Mouse (Mus musculus): ENCODE results near the gene Clec9a.

Clec9a gene

DNA sequence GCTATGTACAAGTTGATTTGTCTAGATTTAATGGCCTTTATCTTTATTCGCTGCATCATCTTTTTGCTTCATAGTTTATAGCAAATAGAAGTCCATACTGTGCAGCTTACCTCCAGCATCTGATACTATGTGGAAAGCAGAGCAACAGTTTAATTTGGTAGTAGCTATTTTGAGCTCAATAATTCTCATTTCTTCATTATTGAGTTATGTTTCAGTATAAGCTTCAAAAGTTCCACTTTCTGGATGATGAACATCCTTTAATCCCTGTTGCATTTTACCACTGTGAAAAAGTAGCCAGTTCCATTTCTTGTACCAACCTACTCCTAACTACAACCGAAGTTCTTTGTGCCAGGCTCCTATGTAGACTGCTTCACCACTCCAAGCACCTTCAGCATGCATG lies at the start of gene Clec9a:
Gene Clec9a, plus strand, starts transcription at position 301 of the 400 bp plus-strand sequence.
- no peak for DNase-seq (ENCODE audit: low read depth, low spot score)

DNA sequence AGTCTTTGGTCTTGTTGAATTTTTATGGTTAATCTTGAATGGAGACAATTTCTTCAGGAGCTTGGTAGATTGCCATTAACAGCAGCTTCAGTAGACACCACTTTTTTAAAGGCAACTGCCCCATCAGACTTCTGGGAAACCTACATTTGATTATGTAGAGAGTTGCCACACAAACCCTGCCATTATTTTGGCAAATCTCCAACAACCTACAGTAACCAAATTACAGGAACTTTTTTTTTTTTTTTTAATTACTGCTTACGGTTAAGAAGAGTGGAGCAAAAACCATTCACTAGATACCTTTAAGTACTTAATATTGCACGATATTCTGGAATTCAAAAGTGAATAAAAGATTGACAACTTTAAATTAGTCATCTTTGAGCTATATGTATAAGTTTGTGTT lies 49.1 kb upstream of the Clec9a start:
- no peak for DNase-seq (ENCODE audit: low read depth, low spot score)

DNA sequence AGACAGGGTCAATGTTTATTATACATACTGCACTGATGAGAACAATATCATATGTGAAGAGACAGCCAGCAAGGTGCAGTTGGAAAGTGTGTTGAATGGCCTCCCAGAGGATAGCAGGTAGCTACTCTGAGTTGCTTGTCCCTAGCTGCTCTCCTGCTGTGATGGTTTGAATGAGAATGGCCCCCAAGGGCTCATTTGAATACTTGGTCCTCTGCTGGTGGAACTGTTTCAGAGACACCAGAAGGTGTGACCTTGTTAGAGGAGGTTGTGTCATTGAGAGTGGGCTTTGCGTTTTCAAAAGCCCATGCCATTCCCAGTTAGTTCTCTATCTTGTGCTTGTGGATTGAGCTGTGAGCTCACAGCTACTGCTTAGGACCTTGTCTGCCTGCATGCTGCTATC lies 44.7 kb upstream of the Clec9a start:
- no peak for DNase-seq (ENCODE audit: low read depth, low spot score)

DNA sequence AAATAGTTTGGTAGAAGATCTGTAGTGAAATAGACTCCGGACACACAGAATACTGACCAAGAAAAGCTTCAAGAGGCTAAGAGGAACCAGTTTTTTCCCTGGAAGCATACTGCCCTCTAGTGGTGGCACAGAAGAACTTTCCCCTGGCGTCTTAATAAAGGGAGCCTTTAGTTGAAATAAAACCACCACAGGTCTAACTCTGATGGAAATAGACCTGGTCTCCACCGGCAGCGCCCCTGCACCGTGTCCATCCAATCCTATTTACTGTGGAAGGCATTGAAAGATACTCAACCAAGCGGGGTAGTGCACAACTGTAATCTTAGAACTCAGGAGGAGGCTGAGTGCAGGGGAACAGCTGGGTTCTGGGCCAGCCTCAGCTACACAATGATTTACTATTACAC lies 42.7 kb upstream of the Clec9a start:
- peak; percentile 44 for DNase-seq (ENCODE audit: low read depth, low spot score)

DNA sequence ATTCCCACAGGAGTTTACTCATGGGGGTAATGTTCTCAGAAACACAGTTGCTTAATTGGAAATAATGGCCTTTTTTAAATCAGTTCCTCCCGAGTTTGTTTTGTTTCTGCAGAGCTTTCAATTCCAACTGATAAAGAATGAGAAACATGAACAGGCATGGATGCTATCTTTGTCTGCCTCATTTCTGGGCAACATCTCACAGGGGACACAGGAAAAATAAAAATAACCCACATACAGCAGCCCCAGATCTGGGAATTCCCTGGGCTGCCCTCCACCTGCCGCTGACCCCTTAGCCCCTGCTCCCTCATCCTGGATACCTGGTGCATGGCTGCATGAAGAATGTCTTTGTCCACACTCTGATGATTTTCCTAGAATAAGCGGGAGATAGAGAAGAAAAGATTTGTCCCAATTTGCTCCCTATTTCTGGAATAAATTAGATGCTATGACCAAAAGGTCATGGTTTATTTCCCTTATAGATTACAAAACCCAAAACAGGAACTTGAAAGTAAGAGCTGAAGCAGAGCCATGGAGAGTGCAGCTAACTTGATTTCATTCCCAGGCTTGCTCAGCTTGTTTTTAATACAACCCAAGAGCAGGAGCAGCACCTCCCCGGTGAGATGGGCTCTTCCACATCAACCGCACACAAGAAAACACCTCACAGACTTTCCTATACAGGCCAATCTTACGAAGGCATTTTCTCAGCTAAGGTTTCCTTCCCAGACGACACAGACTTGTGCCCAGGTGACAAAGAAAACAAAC lies 39.1 kb upstream of the Clec9a start:
- DNase-seq (ENCODE audit: low read depth, low spot score): no peak

DNA sequence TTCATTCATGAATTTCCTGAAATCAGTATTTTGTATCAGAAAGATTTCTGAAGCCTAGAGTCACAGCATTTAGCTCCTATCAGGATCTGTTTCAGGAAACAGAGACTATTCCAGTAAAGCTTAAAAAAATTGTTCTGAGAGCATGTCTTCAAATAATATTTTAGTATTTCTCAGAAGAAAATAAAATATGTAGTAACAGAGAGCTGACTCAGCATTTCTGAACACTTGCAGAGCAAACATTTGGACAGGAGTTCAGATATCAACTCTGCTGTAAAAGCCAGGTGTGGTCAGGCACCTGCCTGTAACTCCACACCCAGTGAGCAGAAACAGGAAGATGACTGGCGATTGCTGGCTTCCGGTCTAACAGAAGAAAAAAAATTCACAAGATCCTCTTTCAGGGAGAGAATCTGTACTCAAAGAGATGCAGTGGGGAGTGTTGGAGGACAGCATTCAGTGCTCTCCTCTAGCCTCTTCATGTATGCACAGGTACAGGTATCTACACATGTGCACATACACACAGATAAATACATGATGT lies 33.7 kb upstream of the Clec9a start:
- DNase-seq (ENCODE audit: low read depth, low spot score): no peak

DNA sequence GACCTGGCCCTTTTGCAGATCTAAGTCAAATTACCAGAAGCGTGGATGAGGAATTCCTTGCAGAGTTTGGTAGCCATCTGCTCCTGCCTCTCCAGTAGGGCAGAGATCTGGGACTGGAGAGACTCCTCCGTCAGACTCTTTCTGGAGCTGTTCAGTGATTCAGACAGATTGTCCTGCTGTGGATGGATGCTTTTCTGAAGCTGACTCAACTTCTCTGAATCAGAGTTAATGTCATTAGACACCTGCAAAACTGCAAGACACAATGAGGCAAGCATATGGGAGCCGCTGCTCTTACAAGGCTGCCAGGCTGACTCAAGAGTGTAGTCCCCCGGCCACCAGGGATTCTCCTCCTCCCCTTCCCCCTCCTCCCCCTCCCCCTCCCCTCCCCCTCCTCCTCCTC lies 28.2 kb upstream of the Clec9a start:
- no peak for DNase-seq (ENCODE audit: low read depth, low spot score)

DNA sequence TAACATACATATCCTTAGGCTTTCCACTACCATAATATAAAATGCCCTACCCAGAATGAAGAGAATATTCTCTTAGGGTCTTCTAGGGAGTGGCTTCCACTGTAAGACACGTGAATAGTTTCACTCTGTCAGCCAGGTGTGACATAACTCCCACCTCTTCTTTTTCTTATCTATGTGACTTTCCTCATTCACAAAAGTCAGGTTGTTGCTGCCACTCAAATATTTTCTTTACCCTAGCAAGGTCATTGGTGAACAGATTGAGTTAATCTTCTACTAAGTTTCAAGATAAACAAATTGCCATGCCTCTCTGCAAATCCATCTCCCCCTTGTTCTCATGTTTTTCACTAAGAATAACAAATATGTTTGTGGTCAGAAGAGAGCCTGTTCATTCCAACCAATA lies 26.9 kb upstream of the Clec9a start:
- no peak for DNase-seq (ENCODE audit: low read depth, low spot score)

DNA sequence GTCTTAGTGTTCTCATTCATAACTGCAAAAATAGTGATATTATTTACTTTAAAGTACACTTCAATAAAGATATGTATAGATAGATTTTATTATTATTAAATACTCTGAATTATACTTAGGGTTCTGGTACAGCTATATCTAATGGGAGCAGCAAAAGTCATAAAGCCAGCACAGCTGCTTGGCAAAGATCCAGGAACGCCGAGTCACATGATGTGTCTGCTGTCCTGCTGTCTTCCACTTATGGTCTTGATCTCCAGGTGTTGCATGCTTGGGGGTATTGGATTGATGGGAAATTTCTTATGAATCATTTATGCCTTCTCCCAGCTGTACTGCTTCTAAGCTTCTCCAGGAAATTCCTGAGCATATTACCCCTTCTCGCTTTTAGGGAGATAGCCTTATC lies 25.2 kb upstream of the Clec9a start:
- DNase-seq (ENCODE audit: low read depth, low spot score): no peak

DNA sequence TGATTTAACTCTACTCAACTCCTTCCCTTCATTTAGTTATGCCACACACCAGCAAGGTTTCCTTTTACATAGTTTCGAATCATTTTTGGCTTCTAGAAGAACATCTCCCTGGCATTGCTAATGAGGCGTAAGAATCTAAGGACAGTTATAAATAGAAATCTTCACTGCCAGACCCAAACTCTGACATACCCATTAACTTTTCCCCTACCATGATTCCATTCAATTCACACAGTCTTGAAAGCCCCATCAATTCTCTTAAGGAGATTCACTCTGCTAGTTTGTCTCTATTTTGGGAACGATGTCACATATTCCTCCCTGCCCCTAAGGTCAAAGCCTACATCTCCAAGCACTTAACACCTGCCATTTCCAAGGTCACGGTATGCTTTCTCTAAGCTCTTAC lies 23.7 kb upstream of the Clec9a start:
- no peak for DNase-seq (ENCODE audit: low read depth, low spot score)

DNA sequence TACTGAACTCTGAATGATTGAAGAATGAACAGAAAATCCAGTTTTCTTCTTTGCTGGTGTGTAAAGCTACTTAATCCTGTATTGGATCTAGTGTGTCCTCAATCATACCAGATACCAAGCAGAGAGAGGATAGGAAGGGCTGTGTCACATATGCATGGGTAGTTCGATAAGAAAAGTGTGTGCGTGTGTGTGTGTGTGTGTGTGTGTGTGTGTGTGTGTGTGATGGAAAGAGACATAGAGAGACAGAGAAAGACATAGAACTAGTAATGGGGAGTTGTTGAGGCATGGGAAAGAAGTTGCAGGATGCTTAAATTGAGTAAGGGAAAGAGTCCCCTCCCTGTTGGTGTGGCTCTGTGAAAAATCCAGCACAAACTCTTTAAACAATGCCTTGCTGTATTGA lies 22.9 kb upstream of the Clec9a start, which contains the start of gene Clec12b:
Gene Clec12b, minus strand, starts transcription at position 101 of the 400 bp plus-strand sequence.
- DNase-seq (ENCODE audit: low read depth, low spot score): no peak

DNA sequence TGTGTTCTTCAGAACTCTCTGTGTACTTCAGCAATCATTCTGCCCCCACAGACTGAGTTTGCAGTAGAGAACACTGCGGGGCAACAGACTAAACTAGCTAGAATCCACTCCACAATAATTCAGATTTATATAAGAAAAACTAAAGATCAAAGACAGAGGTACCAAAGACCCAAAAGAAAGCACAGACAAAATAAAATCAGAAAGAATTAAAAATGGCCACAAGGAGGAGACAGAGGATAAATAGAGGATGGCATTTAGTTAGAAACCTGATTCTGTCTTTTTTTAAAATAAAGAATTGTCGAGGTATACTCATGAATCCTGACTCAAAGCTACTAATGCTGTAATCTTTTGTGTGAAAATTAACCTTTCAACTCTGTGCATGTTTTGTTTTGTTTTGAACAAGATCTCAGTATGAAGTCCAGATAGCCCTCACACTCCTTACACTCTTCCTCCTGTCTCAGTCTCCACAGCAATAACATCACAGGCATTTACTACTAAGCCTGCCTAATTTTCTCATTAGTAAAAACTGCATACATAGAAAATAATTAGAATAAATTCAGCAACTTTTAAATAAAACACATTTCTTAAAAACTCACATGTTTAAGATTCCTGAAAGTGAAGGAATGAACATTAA lies 15.5 kb upstream of the Clec9a start:
- no peak for DNase-seq (ENCODE audit: low read depth, low spot score)

DNA sequence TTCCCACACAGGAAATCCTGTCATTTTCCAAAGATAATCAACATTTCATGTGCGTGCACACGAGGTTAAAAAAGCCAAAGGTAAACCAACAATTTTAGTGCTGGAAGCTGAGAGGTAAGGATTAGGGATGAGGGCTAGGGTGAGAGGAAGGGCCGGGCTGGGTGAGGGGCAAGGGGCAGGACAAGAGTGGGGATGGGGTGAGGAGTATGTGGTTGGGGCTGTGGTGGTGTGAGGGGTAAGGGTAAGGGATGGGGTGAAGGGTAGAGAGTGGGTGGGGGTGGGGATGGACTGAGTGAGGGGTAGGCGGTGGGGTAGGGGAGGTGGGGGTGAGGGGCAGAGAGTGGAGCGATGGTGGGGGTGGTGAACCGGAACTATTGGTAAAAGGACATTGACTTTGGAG lies 14.9 kb upstream of the Clec9a start:
- DNase-seq (ENCODE audit: low read depth, low spot score): no peak

DNA sequence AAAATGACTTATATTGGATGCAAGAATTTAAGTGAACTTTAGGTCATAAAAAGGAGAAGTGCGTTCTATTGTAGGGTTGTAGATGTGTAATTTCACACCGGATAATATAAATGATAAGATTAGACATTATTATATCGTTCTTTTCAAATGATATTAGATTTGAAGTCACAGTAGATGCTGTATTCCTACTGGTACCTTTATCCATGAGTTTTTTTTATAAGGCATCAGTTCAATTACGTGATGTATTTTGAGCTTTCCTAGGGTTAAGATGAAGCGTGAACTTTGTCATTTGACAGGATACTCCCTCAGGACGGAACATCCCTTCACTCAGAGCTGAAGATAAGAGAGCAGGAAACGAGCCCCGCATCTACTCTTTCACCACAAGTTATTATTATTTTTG lies 11.7 kb upstream of the Clec9a start, which contains the start of gene Clec1b:
Gene Clec1b, plus strand, starts transcription at position 301 of the 400 bp plus-strand sequence.
- DNase-seq (ENCODE audit: low read depth, low spot score): no peak

DNA sequence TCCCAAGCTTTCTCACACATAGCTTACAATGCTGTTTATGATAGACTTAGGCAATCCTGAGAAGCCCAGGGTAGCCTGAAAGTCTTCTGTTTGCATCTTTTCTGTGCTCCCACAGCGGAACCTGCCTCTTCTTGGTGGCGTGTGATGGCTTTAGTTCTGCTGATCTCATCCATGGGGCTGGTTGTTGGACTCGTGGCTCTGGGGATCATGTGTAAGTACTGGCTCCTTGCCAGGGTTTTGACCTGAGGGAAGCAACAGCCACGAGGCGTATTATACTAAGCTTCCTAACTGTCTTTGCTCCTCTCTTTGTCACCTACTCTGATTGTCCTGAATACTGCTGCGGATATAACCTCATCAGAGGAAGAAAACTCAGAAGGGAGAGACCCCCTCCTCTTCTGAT lies 8.7 kb upstream of the Clec9a start:
- no peak for DNase-seq (ENCODE audit: low read depth, low spot score)

DNA sequence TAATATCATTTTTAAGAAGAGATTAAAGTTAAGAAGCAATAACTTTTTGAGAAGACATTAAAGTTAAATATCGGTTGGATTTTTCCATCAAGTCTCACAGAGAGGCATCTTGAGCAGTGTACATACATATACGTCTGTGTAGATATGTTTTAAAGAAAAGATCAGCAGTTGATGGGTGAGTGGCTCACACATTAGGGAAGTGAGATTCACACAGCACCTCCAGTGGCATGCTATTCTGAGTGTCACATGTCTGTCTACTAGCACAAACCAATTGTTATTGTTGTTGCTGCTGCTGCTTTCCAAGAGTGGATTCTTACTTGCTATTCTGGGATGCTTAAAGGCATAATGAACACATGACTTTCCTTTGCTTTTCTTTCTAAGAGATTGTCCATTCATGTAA lies 6.3 kb upstream of the Clec9a start:
- DNase-seq (ENCODE audit: low read depth, low spot score): no peak

DNA sequence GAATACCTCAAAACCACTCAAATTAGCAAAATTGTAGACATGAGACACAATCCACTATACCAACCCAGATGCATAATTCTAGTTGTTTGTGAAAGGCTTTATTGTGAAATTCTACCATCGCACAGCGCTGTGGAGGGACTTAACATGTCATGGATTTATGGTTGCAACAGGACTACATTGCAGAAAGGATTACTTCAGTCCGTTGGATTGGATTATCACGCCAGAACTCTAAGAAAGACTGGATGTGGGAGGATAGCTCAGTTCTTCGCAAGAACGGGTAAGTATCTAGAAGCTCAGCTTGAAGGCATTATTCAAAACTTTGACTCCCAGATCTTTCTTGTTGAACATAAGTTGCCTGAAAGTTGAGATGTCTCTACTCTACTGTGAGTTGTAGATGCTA lies 5.3 kb upstream of the Clec9a start:
- no peak for DNase-seq (ENCODE audit: low read depth, low spot score)

DNA sequence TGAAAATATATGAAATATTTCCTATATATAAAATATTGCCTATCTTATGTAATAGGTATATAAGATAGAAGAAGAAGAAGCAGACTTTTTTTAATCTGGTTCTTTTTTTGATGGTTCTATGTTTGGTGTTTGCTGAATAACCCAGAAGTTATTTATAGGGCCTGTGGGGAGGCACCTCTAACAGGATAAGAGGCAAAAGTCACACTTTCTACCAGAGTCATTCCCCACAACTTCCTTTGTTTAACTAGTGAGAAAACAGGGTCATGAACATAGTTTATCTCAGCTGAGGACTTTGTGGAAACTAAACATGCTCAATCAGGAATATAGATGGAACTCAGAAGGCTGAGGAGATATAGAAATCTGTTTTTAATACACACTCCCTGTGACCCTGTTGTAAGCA lies 2.7 kb upstream of the Clec9a start:
- no peak for DNase-seq (ENCODE audit: low read depth, low spot score)

DNA sequence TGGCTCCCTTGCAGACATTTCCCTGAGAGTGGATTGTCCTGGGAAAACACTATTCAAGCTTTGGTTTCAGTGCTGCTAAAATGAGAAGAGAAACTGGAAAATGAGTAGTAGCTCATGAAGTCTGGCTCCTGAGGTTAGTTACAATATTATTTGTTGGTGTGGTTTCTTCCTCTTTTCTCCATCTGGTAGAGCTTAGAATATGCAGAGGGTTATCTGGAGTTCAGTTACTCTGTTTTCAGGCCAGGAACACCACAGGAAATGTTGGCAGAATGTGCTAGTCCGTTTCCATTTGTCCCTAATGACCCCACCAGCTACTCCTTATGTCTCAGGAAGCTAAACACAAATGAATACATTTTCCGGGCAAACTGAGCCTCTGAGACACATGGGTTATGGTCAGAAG lies 1.3 kb upstream of the Clec9a start:
- DNase-seq (ENCODE audit: low read depth, low spot score): no peak

DNA sequence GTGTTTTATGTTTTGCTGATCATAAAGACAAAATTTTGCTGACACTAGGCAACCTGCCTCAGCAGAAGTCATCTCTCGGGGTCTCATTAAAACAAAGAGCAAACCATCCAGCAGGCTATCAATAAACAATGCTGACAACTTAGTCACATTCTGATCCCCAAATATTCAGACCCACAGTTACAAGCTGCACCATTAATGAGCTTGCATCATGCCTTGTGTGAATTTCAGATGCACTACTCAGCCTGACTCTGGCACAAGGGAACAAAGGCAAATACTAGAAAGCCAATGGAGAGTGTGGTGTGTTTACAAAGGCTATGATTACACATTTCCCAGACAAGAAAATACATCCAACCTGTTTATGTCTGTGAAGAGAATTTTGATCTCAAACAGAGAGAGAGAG lies 5.5 kb downstream of the Clec9a start:
- DNase-seq (ENCODE audit: low read depth, low spot score): no peak

DNA sequence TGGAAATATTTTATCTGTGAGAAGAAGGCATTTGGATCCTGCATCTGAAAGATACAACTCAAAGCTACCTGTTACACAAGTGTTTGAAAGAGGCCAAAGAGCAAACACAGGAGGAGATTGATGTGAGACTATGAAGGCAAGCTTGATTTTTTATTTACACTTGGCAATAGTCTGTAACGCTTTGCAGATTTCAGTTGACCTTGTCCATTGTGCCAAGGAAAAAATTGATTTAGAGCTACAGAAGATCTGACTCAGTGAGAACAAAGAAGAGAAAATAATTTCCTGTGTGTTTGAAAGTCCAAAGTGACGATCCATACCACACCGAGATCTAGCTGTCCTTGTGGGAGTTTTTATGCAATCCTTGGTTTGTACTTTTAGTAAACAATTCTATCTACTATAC lies 13.6 kb downstream of the Clec9a start:
- DNase-seq (ENCODE audit: low read depth, low spot score): no peak

DNA sequence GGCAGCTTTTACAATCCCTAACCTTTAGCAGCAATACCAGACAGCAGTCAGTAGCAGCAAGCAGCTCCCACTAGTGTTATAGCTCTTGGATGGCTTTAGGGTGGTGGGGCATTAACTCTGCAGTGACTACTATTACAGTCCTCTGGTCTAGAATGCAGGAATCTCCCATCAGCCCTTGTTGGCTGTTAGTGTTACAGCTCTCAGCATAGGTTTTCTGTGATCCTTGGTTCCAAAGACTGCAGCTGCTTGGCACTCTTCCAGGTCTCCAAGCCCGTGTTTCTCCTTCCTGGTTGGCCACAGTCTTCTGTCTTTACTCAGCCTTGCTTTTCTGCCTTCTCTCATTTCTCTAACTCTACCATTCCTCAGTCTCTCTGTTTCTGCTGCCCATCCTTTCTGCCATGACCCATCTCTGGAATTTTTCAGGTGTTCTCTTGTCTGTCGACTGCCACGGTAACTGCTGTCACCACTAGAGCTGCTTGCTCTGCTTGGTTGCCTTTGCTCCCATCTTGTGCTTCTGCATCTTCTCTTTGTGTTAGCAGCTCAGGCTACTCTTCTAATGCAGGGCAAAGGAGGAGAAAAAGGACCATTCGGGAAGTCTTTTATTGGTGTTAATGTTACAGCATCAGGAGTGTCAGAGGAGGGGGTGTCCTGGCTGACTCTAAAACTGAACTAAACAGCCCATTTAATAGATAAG lies 14.5 kb downstream of the Clec9a start:
- no peak for DNase-seq (ENCODE audit: low read depth, low spot score)

DNA sequence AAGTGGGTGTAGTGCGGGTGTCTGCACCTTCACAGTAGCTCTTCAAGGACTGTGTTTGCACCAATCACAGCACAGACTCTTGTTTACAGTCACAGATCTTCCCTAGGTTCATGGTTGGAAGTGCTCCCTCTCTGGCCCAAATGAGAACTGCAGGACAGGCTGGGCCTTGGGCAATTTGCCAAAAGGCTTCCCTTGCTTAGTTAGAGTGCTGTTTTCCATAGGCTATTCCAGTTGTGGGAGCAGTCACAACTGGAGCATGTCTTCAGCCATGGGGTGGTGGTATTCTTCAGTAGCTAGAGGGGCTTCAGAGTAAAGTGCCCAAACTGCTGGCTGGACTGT lies 15.0 kb downstream of the Clec9a start:
- DNase-seq (ENCODE audit: low read depth, low spot score): no peak

Data from telencephalon, adult 2 months (tissue).